Mouse (Mus musculus) liver, embryonic 13.5 days (tissue): ENCODE data around the gene Prnd. TPM values are rescaled to one million over a fixed set of nuclear protein-coding genes. Genes with fewer than 3 reads are reported as not detected.

ENCODE experiments used
- ATAC-seq: fragments of 200-750 bp; cut with Nextera tagmentation; 2 replicates; pipeline ENCODE4 v1.8.0; 2017; ENCODE audit warnings: low read depth, mild to moderate bottlenecking, moderate number of reproducible peaks, moderate library complexity
- DNase-seq: peaks from one replicate; pipeline ENCODE4 v3.0.0; 2022
- H3K27ac ChIP-seq: fragments of 300-500 bp; sonication (generic); 2 replicates; pipeline ENCODE4 v1.5.1; 2015; ENCODE audit warnings: moderate library complexity, mild to moderate bottlenecking, inconsistent platforms
- H3K27me3 ChIP-seq: fragments of 300-500 bp; sonication (generic); 2 replicates; pipeline ENCODE4 v1.6.1; 2015; ENCODE audit warnings: mild to moderate bottlenecking, inconsistent platforms
- H3K36me3 ChIP-seq: fragments of 300-500 bp; sonication (generic); 2 replicates; pipeline ENCODE4 v1.6.1; 2015; ENCODE audit warnings: mild to moderate bottlenecking, inconsistent platforms
- H3K4me1 ChIP-seq: fragments of 300-500 bp; sonication (generic); replicated peaks from 2 replicates; pipeline ENCODE4 v1.6.1; 2015; ENCODE audit warnings: inconsistent platforms
- H3K4me2 ChIP-seq: fragments of 300-500 bp; sonication (generic); 2 replicates; pipeline ENCODE4 v1.6.1; 2015; ENCODE audit warnings: inconsistent platforms, mild to moderate bottlenecking, moderate library complexity
- H3K4me3 ChIP-seq: fragments of 300-500 bp; sonication (generic); replicated peaks from 2 replicates; pipeline ENCODE4 v1.5.1; 2015; ENCODE audit warnings: mild to moderate bottlenecking, inconsistent platforms
- H3K9ac ChIP-seq: fragments of 300-500 bp; sonication (generic); 2 replicates; pipeline ENCODE4 v1.6.1; 2015; ENCODE audit warnings: mild to moderate bottlenecking, inconsistent platforms
- H3K9me3 ChIP-seq: fragments of 300-500 bp; sonication (generic); replicated peaks from 2 replicates; pipeline ENCODE4 v1.6.1; 2016; ENCODE audit warnings: inconsistent platforms
- whole genome bisulfite sequencing: fragments of 180-500 bp; shearing (Covaris S2); methylation state at CpG from one replicate; pipeline ENCODE4 v1.1.7; 2015; ENCODE audit not compliant: insufficient replicate concordance; 5-methylcytosine and 5-hydroxymethylcytosine counted together
- polyA plus RNA-seq: library from polyadenylated mRNA; unstranded; fragments of >200 nt; fragmentation: Nextera tagmentation; extraction: Ambion mirVana; gene quantifications from 2 replicates; pipeline ENCODE4 v1.2.1, GENCODE M21; 2015

Prnd gene
- polyA plus RNA-seq, 1 experiment from 2014 or later = 0.45 TPM

- Histone ChIP-seq H3K27me3 (no peaks in the 10 kb centered on the region), H3K36me3 (no peaks in the 10 kb centered on the region), H3K4me3 (no peak overlapping the region), H3K9me3 (no peaks in the 10 kb centered on the region), H3K4me2 (no peak overlapping the region), H3K27ac (no peak overlapping the region), H3K9ac (no peak overlapping the region), H3K4me1 (peaks cover 7% of the 10 kb centered on the region)
- ATAC-seq = no peak
- WGBS = 53% methylated on average over 2 of the region's 2 CpGs
- DNase-seq = no peak
Observed at GRCm38 (mm10) chr2:131988550-131988949, 37.9 kb downstream of the Prnd start.

DNA sequence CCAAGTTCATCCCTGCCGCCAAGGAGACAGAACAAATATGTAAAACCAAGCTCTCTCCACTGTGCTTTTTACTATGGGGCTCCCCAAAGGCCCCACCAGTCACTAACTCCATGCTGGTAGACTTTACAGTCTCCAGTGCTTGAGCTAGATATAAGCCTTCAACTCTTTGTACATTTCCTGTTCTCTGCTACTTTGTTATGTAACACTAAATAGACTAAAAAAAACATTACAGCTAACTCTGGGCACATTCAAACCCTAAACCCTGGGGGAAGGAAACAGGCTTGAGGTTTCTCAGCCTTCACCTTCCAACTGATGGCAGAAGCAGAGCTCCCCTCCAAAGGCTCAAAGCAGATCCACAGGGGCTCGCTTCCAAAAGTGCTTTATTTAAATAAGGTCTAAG lies 41.8 kb downstream of the Prnd start:
- H3K4me3 ChIP-seq = no peak overlapping the region
- no peaks in the 10 kb centered on the region for H3K36me3 ChIP-seq
- 69% methylated on average over 2 of the region's 2 CpGs for WGBS
- no peak overlapping the region for H3K9ac ChIP-seq
- no peaks in the 10 kb centered on the region for H3K9me3 ChIP-seq
- no peak overlapping the region for H3K4me2 ChIP-seq
- no peaks in the 10 kb centered on the region for H3K27me3 ChIP-seq
- DNase-seq = no peak
- no peak overlapping the region for H3K27ac ChIP-seq
- H3K4me1 ChIP-seq = peaks cover 7% of the 10 kb centered on the region
- no peak for ATAC-seq

DNA sequence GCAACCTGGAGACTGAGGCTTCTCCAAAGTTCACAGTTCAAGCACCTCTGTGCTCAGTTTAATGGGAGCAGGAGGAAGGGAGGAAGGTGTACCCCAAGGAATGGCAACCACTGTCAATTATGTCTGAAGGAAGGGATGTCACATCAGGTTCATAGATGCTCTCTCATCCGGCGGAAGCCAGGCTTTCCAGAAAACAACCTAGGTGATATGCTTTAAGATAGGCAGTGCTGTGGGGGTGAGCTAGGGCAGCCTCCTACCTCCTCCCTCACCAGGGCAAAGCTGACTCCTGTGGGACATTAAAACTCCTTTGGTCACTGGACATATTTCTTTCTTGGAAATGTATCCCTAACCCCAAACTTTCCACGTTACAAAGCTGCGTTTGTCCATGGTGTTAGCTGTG lies 42.5 kb downstream of the Prnd start:
- Histone ChIP-seq H3K4me2 (no peak overlapping the region), H3K4me1 (peaks cover 7% of the 10 kb centered on the region), H3K9ac (no peak overlapping the region), H3K36me3 (no peaks in the 10 kb centered on the region), H3K9me3 (no peaks in the 10 kb centered on the region), H3K4me3 (no peak overlapping the region), H3K27ac (no peak overlapping the region), H3K27me3 (no peaks in the 10 kb centered on the region)
- 74% methylated on average over 4 of the region's 4 CpGs for WGBS
- DNase-seq (no peak), ATAC-seq (no peak)

GRCm38 (mm10) chr2:131993563-131994088 lies 43.0 kb downstream of the Prnd start:
- Histone ChIP-seq H3K27me3 (no peaks in the 10 kb centered on the region), H3K9ac (no peak overlapping the region), H3K4me2 (no peak overlapping the region), H3K9me3 (no peaks in the 10 kb centered on the region), H3K4me1 (peaks cover 7% of the 10 kb centered on the region), H3K4me3 (no peak overlapping the region), H3K36me3 (no peaks in the 10 kb centered on the region), H3K27ac (no peak overlapping the region)
- DNase-seq = no peak
- no peak for ATAC-seq
- WGBS = 70% methylated on average over 14 of the region's 14 CpGs

DNA sequence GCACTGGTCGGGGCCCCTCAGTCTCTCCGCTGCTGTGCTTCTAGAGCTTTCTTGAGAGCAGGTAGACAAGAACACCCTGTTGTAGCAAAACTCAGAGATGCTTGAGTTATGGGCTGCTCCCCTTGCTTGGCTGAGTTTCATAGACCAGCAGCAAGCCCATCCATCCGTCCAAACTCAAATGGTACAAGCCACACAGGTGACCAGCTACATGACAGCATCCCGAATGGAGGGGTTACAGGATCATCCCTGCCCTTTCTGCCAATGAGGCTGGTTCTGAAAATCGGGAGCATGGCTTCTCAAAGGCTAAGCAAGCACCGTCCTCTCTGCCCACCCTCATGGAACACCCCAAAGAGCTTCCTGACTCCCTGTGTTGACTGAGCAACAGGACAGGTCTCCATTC lies 44.3 kb downstream of the Prnd start:
- H3K9ac ChIP-seq = no peak overlapping the region
- no peak for DNase-seq
- no peak overlapping the region for H3K4me2 ChIP-seq
- no peaks in the 10 kb centered on the region for H3K27me3 ChIP-seq
- ATAC-seq = no peak
- H3K27ac ChIP-seq = no peak overlapping the region
- H3K9me3 ChIP-seq = no peaks in the 10 kb centered on the region
- no peaks in the 10 kb centered on the region for H3K36me3 ChIP-seq
- WGBS = 70% methylated on average over 6 of the region's 6 CpGs
- H3K4me3 ChIP-seq = no peak overlapping the region
- peaks cover 7% of the 10 kb centered on the region for H3K4me1 ChIP-seq

- no peak overlapping the region for H3K4me2 ChIP-seq
- 83% methylated on average over 12 of the region's 12 CpGs for WGBS
- DNase-seq = no peak
Observed at GRCm38 (mm10) chr2:131995742-131996141, 45.1 kb downstream of the Prnd start.

DNA sequence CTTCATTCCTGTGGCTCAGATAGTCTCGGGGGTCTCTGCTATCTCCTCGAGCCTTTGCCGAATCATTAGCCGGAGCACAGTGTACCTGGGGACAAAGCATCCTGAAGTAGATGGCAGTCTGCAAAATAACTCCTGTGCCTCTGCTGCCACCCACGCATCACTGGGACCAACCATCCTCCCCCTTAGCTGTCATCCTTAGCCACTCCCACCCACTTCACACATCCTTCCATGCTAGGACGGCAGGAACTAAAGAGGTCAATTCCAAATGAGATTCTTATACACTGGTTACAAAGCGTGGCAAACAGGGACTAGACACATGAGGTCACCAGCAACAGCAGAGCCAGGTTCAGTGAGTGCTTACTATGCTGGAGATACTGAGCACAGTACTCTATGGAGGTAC lies 45.7 kb downstream of the Prnd start:
- ATAC-seq (no peak), DNase-seq (no peak)
- no peaks in the 10 kb centered on the region for H3K9me3 ChIP-seq
- WGBS = 82% methylated on average over 7 of the region's 7 CpGs
- H3K4me1 ChIP-seq = peaks cover 7% of the 10 kb centered on the region
- no peak overlapping the region for H3K4me2 ChIP-seq
- no peak overlapping the region for H3K9ac ChIP-seq
- H3K27ac ChIP-seq = no peak overlapping the region
- no peaks in the 10 kb centered on the region for H3K27me3 ChIP-seq
- no peaks in the 10 kb centered on the region for H3K36me3 ChIP-seq
- H3K4me3 ChIP-seq = no peak overlapping the region

More at GRCm38 (mm10) chr2:131995742-131996141, 45.1 kb downstream of the Prnd start:
- Histone ChIP-seq H3K4me1 (peaks cover 7% of the 10 kb centered on the region), H3K27ac (no peak overlapping the region), H3K9me3 (no peaks in the 10 kb centered on the region), H3K27me3 (no peaks in the 10 kb centered on the region), H3K9ac (no peak overlapping the region), H3K4me3 (no peak overlapping the region), H3K36me3 (no peaks in the 10 kb centered on the region)
- no peak for ATAC-seq

- H3K27me3 ChIP-seq = no peaks in the 10 kb centered on the region
- 54% methylated on average over 5 of the region's 5 CpGs for WGBS
- no peak overlapping the region for H3K4me3 ChIP-seq
- H3K9me3 ChIP-seq = no peaks in the 10 kb centered on the region
- no peak overlapping the region for H3K4me2 ChIP-seq
- H3K36me3 ChIP-seq = no peaks in the 10 kb centered on the region
- no peak overlapping the region for H3K9ac ChIP-seq
- no peak overlapping the region for H3K27ac ChIP-seq
- ATAC-seq (no peak), DNase-seq (no peak)
- peaks cover 3% of the 10 kb centered on the region; the same call in 1 of the 2 replicates for H3K4me1 ChIP-seq
Observed at GRCm38 (mm10) chr2:131997356-131997755, 46.7 kb downstream of the Prnd start.

DNA sequence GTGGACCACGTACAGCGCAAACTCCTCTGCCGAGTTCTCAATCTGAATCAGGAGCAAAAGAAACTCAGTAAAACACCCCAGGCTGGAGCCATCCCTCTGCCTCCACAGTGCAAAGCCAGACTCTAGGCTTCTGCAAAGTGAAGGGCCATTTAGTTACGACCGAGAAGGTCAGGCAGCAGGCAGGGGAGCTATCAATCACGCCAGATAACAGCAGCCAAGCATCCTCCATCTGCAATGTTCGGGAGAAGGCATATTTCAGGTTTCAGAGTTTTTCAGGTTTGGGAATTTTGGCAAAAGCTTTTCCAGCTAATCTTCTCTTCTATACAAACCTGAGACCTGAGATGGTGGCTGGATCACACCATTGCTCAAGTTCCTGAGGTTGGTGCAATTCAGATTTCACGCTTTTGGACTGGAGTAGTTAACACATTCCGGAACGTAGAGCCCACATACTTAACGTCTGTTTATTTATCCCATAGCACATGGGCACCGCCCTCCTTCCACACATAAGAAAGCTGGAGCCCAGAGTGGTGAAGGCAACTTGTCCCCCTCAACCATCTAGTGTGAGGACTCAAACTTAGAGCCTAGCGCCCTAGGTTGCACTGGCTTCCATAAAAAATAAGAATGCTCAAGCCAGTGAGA lies 51.2 kb downstream of the Prnd start:
- Histone ChIP-seq H3K27ac (no peak overlapping the region), H3K9me3 (no peaks in the 10 kb centered on the region), H3K4me3 (no peak overlapping the region), H3K4me2 (no peak overlapping the region), H3K27me3 (no peaks in the 10 kb centered on the region), H3K36me3 (no peaks in the 10 kb centered on the region), H3K9ac (no peak overlapping the region), H3K4me1 (no peaks in the 10 kb centered on the region)
- no peak for ATAC-seq
- no peak for DNase-seq
- 73% methylated on average over 13 of the region's 13 CpGs for WGBS

- no peak overlapping the region for H3K4me3 ChIP-seq
- DNase-seq (no peak), ATAC-seq (no peak)
- H3K27me3 ChIP-seq = no peaks in the 10 kb centered on the region
- H3K4me1 ChIP-seq = no peaks in the 10 kb centered on the region
- H3K9ac ChIP-seq = no peak overlapping the region
- WGBS = 47% methylated on average over 5 of the region's 5 CpGs
- H3K4me2 ChIP-seq = no peak overlapping the region
- H3K9me3 ChIP-seq = no peaks in the 10 kb centered on the region
- H3K36me3 ChIP-seq = no peaks in the 10 kb centered on the region
- no peak overlapping the region for H3K27ac ChIP-seq
Observed at GRCm38 (mm10) chr2:132003916-132004315, 53.3 kb downstream of the Prnd start.

DNA sequence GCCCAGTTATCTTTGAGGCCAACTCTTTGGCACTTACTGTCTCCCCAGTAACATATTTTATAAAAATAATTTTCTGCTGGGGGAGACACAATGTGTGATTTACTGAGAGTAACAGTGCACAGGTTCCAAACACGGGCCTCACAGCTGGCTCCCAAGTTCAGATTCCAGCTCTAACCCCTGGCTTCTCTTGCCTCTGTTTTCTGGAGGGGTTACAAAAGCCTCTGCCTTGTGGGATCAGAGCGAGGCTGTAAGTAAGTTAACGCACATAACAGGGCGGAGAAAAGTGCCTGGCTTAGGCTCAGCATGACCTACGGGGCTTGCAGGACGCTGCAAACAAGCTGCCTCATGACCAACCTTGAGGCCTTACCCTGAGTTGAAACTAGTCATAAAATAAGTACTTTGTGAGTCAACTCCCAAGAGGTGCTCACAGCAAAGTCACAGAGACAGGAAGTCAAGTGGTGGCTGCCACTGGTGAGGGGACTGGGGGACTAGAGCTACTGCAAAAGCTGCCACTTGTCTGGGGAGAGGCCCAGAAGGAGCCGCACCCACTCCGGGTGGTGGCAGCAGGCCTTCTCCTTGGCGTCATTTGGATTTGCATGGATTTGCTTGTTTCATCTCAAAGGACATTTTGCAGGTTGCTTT lies 54.0 kb downstream of the Prnd start:
- WGBS = 71% methylated on average over 9 of the region's 9 CpGs
- Histone ChIP-seq H3K4me2 (no peak overlapping the region), H3K4me1 (no peaks in the 10 kb centered on the region), H3K9me3 (no peaks in the 10 kb centered on the region), H3K27ac (no peak overlapping the region), H3K4me3 (no peak overlapping the region), H3K9ac (no peak overlapping the region), H3K27me3 (no peaks in the 10 kb centered on the region), H3K36me3 (no peaks in the 10 kb centered on the region)
- DNase-seq = no peak
- no peak for ATAC-seq

- no peak for ATAC-seq
- Histone ChIP-seq H3K27ac (no peak overlapping the region), H3K4me3 (no peak overlapping the region), H3K4me2 (no peak overlapping the region), H3K36me3 (no peaks in the 10 kb centered on the region), H3K9me3 (no peaks in the 10 kb centered on the region), H3K9ac (no peak overlapping the region), H3K4me1 (no peaks in the 10 kb centered on the region), H3K27me3 (no peaks in the 10 kb centered on the region)
- WGBS = 70% methylated on average over 4 of the region's 4 CpGs
- no peak for DNase-seq
Observed at GRCm38 (mm10) chr2:132005445-132005844, 54.8 kb downstream of the Prnd start.
